Mouse (Mus musculus) midbrain, embryonic 10.5 days (tissue): ENCODE results near the gene Atf7. TPM values are rescaled to one million over a fixed set of nuclear protein-coding genes. Genes with fewer than 3 reads are reported as not detected.

Experiments used
- DNase-seq: peaks from one replicate; pipeline ENCODE4 v3.0.0-alpha.2; 2017; ENCODE audit warnings: low spot score
- H3K27ac ChIP-seq: fragments of 300-500 bp; sonication (generic); replicated peaks from 2 replicates; pipeline ENCODE4 v1.5.1; 2016; ENCODE audit warnings: mild to moderate bottlenecking
- H3K27me3 ChIP-seq: fragments of 300-500 bp; sonication (generic); 2 replicates; pipeline ENCODE4 v1.6.1; 2016; ENCODE audit warnings: low read depth, mild to moderate bottlenecking; ENCODE audit not compliant: poor library complexity, severe bottlenecking
- H3K36me3 ChIP-seq: fragments of 300-500 bp; sonication (generic); 2 replicates; pipeline ENCODE4 v1.6.1; 2016; ENCODE audit warnings: mild to moderate bottlenecking, moderate library complexity
- H3K4me1 ChIP-seq: fragments of 300-500 bp; sonication (generic); 2 replicates; pipeline ENCODE4 v1.6.1; 2016
- H3K4me3 ChIP-seq: fragments of 300-500 bp; sonication (generic); 2 replicates; pipeline ENCODE4 v1.5.1; 2016; ENCODE audit warnings: mild to moderate bottlenecking, moderate library complexity
- H3K9me3 ChIP-seq: fragments of 300-500 bp; sonication (generic); replicated peaks from 2 replicates; pipeline ENCODE4 v1.6.1; 2016; ENCODE audit warnings: mild to moderate bottlenecking
- WGBS: fragments of 180-500 bp; shearing (Covaris S2); methylation state at CpG from one replicate; pipeline ENCODE4 v1.1.7; 2016; 5-methylcytosine and 5-hydroxymethylcytosine counted together
- polyA plus RNA-seq: library from polyadenylated mRNA; unstranded; fragments of >200 nt; fragmentation: Nextera tagmentation; extraction: Ambion mirVana; gene quantifications from 2 replicates; pipeline ENCODE4 v1.2.1, GENCODE M21; 2016

Atf7 gene
- polyA plus RNA-seq, 1 experiment from 2014 or later, result 14.9 TPM

DNA sequence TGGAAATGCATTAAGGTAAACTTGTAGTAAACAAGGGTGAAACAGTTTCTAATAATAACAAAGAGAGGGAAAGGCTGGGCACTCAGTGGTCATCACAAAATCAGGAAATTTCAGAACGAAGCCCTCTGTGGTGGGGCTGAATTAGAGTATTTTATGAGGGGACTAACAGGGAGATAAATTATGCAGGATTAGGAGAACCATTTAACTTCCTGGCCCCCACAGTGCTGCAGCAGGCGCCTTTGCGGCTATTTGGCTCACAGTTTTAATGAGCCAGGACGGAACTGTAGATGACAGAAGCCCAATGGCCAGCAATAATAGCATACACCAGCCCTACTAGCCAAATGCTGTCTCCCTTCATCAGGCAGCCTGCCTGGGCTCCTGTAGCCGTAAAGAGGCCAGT lies 61.6 kb downstream of the Atf7 start:
- Histone ChIP-seq H3K36me3 (peaks cover 25% of the 10 kb centered on the region), H3K27me3 (no peaks in the 10 kb centered on the region), H3K27ac (no peak overlapping the region), H3K9me3 (no peaks in the 10 kb centered on the region), H3K4me3 (no peak overlapping the region), H3K4me1 (no peaks in the 10 kb centered on the region)
- 93% methylated on average over 5 of the region's 5 CpGs for WGBS
- DNase-seq, result no peak

DNA sequence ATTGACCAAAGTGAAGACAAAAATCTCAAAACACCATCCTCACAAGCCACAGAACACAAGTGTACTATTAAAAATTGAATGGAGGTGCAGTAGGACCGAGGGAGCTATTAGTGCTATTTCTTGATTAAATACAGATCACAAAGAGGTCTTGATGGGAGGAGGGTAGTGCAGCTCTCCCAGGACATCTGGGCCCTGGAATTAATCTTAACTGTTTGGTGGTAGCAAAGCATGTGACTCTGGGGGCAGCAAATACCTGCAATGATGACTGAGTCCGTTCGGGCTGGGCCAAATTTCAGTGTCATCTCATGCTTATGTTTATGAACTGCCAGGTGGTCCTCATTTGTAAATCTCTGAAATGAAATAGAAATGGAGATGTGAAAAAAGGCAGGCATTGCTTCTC lies 62.2 kb downstream of the Atf7 start:
- H3K36me3 ChIP-seq, result peaks cover 25% of the 10 kb centered on the region
- H3K27ac ChIP-seq, result no peak overlapping the region
- no peak overlapping the region for H3K4me3 ChIP-seq
- no peaks in the 10 kb centered on the region for H3K4me1 ChIP-seq
- WGBS, result 93% methylated on average over 3 of the region's 3 CpGs
- no peak for DNase-seq
- H3K27me3 ChIP-seq, result no peaks in the 10 kb centered on the region
- H3K9me3 ChIP-seq, result no peaks in the 10 kb centered on the region

- no peaks in the 10 kb centered on the region for H3K4me1 ChIP-seq
- H3K27me3 ChIP-seq, result no peaks in the 10 kb centered on the region
- H3K9me3 ChIP-seq, result no peaks in the 10 kb centered on the region
- peaks cover 25% of the 10 kb centered on the region for H3K36me3 ChIP-seq
- DNase-seq, result no peak
- no peak overlapping the region for H3K4me3 ChIP-seq
- 98% methylated on average over 1 of the region's 1 CpGs for WGBS
- H3K27ac ChIP-seq, result no peak overlapping the region
These were observed 62.8 kb downstream of the Atf7 start for GRCm38 (mm10) chr15:102562491-102562890.

- Histone ChIP-seq H3K4me1 (no peaks in the 10 kb centered on the region), H3K27me3 (no peaks in the 10 kb centered on the region), H3K4me3 (no peak overlapping the region), H3K9me3 (no peaks in the 10 kb centered on the region), H3K36me3 (peaks cover 55% of the 10 kb centered on the region), H3K27ac (no peak overlapping the region)
- DNase-seq, result no peak
These were observed 67.7 kb downstream of the Atf7 start for GRCm38 (mm10) chr15:102557580-102557979.

- 90% methylated on average over 1 of the region's 1 CpGs for WGBS
- peaks cover 62% of the 10 kb centered on the region for H3K36me3 ChIP-seq
- no peak for DNase-seq
These were observed 69.7 kb downstream of the Atf7 start for GRCm38 (mm10) chr15:102555581-102555980.

DNA sequence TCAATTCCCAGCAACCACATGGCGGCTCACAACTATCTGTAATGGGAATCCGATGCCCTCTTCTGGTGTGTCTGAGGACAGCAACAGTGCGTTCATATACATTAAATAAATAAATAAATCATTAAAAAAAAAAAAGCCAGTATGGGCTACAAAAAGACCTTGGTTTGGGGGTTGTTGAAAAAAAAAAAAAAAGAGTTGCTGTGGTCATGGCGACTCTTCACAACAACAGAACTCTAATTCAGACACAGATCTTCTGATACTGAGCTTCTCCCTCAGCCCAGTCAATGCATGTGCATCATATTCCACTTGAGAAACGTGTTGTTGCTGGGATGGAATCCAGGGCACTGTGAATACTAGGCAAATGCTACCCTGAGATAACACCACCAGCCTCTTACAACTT lies 72.7 kb downstream of the Atf7 start:
- Histone ChIP-seq H3K4me1 (no peaks in the 10 kb centered on the region), H3K36me3 (peaks cover 73% of the 10 kb centered on the region), H3K9me3 (no peaks in the 10 kb centered on the region), H3K27me3 (no peaks in the 10 kb centered on the region), H3K27ac (no peak overlapping the region), H3K4me3 (no peak overlapping the region)
- DNase-seq, result no peak
- 95% methylated on average over 5 of the region's 5 CpGs for WGBS

More at GRCm38 (mm10) chr15:102555581-102555980, 69.7 kb downstream of the Atf7 start:
- no peak overlapping the region for H3K4me3 ChIP-seq
- H3K27ac ChIP-seq, result no peak overlapping the region
- H3K4me1 ChIP-seq, result no peaks in the 10 kb centered on the region
- no peaks in the 10 kb centered on the region for H3K27me3 ChIP-seq
- no peaks in the 10 kb centered on the region for H3K9me3 ChIP-seq

DNA sequence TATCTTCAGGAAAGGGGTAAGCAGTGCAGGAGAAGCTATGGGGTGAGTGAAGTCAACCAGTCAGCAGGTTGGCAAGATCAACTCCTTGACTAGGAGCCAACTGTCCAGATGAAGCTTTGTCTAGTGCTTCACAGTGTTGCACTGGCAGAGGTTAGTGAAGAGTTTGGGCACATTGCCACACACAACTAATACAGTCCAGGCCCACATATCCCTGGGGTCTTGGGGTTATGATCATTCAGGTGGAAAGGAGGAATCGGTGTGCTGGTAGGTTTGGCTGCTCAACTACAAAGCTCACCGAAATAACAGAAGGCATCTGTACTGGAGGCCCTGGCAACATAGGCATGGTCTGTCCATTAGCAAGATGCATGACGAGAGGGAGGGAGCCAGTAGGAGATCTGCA lies 77.8 kb downstream of the Atf7 start:
- WGBS, result 90% methylated on average over 3 of the region's 3 CpGs
- H3K36me3 ChIP-seq, result peaks cover 78% of the 10 kb centered on the region

GRCm38 (mm10) chr15:102546677-102547427 lies 78.4 kb downstream of the Atf7 start:
- DNase-seq, result no peak
- Histone ChIP-seq H3K9me3 (no peaks in the 10 kb centered on the region), H3K4me1 (no peaks in the 10 kb centered on the region), H3K4me3 (no peak overlapping the region), H3K27me3 (no peaks in the 10 kb centered on the region), H3K36me3 (peaks cover 78% of the 10 kb centered on the region), H3K27ac (no peak overlapping the region)
- WGBS, result 92% methylated on average over 3 of the region's 3 CpGs

More for the DNA sequence above, 77.8 kb downstream of the Atf7 start:
- Histone ChIP-seq H3K4me3 (no peak overlapping the region), H3K27ac (no peak overlapping the region), H3K4me1 (no peaks in the 10 kb centered on the region), H3K27me3 (no peaks in the 10 kb centered on the region), H3K9me3 (no peaks in the 10 kb centered on the region)
- DNase-seq, result no peak

DNA sequence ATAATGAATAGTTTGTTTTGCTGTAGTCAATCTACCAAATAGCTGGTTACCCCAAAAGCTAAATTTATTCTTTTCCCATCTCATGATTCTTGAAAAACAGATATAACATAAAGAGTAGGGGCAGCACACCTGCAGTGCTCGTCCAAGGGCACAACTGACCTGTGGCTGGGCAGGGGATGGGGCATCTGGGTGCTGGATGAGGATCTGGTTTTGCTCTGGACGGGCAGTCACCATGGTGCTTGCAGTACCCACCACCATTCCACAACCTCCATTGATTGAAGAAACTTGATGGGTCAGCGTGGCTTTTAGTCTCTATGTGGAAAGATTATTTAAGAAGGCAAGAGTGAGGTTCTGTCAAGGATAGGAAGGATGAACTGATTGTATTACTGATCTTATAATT lies 79.0 kb downstream of the Atf7 start:
- DNase-seq, result no peak
- no peak overlapping the region for H3K27ac ChIP-seq
- H3K4me3 ChIP-seq, result no peak overlapping the region
- H3K9me3 ChIP-seq, result no peaks in the 10 kb centered on the region
- WGBS, result 88% methylated on average over 3 of the region's 3 CpGs
- H3K27me3 ChIP-seq, result no peaks in the 10 kb centered on the region
- peaks cover 78% of the 10 kb centered on the region for H3K36me3 ChIP-seq
- no peaks in the 10 kb centered on the region for H3K4me1 ChIP-seq

GRCm38 (mm10) chr15:102544801-102545200 lies 80.5 kb downstream of the Atf7 start:
- Histone ChIP-seq H3K27ac (no peak overlapping the region), H3K9me3 (no peaks in the 10 kb centered on the region), H3K4me1 (no peaks in the 10 kb centered on the region), H3K4me3 (no peak overlapping the region), H3K36me3 (peaks cover 84% of the 10 kb centered on the region), H3K27me3 (no peaks in the 10 kb centered on the region)
- WGBS, result 94% methylated on average over 4 of the region's 4 CpGs
- no peak for DNase-seq

- peaks cover 79% of the 10 kb centered on the region for H3K36me3 ChIP-seq
- H3K27ac ChIP-seq, result no peak overlapping the region
- H3K4me1 ChIP-seq, result no peaks in the 10 kb centered on the region
- DNase-seq, result no peak
- no peaks in the 10 kb centered on the region for H3K27me3 ChIP-seq
- no peaks in the 10 kb centered on the region for H3K9me3 ChIP-seq
- H3K4me3 ChIP-seq, result no peak overlapping the region
- WGBS, result 91% methylated on average over 7 of the region's 7 CpGs
These were observed 91.3 kb downstream of the Atf7 start for GRCm38 (mm10) chr15:102533926-102534325.

DNA sequence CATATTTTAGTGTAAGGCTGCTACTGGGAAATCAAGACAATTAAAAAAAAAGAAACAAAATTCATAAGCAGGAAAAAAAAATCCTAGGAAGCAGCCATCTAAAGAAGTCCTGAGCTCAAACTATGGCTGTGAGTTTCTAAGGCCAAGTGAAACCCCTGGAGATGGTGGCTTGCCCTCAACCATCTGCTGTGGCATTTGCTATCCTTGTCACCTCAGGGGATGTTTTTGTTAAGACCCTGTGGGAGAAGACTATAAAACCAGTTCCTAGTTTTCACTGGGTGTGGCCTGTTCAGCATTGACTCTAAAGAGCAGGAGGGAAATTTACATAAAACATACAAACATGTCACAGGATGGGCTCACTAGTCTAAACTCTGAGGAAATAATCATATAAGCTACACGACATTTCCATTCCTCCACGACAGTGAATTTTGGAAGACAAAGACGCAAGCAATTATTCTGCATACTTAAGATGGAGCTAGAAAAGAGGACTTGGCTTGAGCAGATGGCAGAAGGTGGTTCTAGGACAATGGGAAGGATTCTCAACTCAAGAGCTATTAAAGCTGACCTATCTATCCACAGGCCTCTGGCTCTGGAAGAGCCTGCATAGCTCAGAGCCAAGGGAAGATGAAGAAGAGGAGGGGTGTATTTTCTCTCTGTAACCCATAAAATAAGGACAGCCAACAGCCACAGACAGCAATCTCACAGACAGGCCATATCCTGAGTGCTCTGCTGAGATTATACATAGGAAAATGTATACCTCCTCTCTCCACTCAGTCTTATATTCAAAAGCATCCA lies 93.0 kb downstream of the Atf7 start:
- DNase-seq, result no peak
- peaks cover 87% of the 10 kb centered on the region for H3K36me3 ChIP-seq
- WGBS, result 94% methylated on average over 3 of the region's 3 CpGs

DNA sequence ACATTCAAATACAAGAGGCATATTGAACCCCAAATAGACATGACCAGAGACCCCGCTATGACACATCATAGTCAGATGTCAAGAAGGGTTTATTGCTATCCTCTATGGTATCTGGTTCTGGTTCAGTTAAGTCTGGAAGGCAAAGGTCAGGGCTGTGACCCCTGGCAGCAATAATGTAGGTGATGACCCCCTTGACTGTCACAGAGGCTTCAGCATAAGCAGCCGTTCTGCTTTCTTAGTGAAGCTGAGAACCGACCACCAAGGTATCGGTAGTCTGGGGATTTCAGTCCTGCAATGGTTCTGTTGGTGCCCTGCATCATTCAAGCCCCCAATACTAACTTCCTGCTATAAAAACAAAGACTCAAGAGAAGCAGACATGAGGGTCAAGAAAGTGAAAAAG lies 93.7 kb downstream of the Atf7 start:
- H3K36me3 ChIP-seq, result peaks cover 81% of the 10 kb centered on the region
- H3K27ac ChIP-seq, result no peak overlapping the region
- 88% methylated on average over 4 of the region's 4 CpGs for WGBS

More for the DNA sequence above, 93.0 kb downstream of the Atf7 start:
- Histone ChIP-seq H3K27me3 (no peaks in the 10 kb centered on the region), H3K4me1 (no peaks in the 10 kb centered on the region), H3K4me3 (no peak overlapping the region), H3K27ac (no peak overlapping the region), H3K9me3 (no peaks in the 10 kb centered on the region)

More for the DNA sequence above, 93.7 kb downstream of the Atf7 start:
- Histone ChIP-seq H3K4me1 (no peaks in the 10 kb centered on the region), H3K27me3 (no peaks in the 10 kb centered on the region), H3K9me3 (no peaks in the 10 kb centered on the region), H3K4me3 (no peak overlapping the region)
- no peak for DNase-seq
